Comparison of ENCODE assay signal across 8 mouse cellular contexts in the genomic region with DNA sequence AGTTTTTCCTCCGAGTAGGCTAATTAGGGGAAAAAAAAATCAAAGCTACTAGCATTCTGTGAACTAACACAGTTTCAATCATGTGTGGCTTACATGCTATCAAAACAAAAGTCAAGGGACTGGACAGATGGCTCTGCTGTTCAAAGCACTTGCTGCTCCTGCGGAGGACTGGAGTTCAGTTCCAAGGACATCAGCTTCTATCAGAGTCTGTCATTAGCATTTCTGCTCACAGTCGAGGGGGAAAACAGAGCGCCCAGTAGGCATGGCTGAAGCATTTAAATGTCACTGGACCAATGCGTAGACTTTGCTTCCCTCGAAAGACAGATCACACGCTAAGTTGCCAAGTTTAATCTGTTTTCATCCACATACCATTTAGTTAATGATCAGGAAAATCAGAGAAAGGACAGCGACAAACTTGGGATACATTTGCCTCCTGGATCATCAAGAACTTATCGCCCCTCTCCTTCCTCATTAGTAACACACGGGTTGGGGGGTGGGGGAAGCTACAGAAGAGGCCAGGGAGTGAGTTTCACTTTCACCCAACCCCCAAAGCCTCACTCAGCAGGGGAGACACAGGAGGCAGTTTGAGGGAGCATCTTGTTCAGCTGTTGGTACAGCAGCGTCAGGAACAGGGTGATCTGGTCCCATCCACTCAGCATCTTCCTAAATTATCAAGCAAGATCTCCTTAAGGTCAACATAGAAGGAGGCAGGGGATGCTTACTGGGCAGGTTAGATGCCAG.
DNase-seq lines count a peak whose midpoint lies in the region; ATAC-seq lines count a peak whose summit lies in the region.

No protein-coding gene starts in this region.

- no peaks in the 10 kb centered on the region for H3K36me3 ChIP-seq in heart, embryonic 15.5 days
- H3K36me3 ChIP-seq in megakaryocyte, embryonic 14.5 days (replicated peaks; ENCODE audit: low read length), result peaks cover 96% of the 10 kb centered on the region

- no peak for DNase-seq in heart, adult 18-20 months
- DNase-seq in thymus, postnatal 14 days, result peak; percentile 54
- DNase-seq in ovary, postnatal 10 days (ENCODE audit: low spot score), result no peak
- no peak for DNase-seq in ovary, postnatal 14 days (ENCODE audit: low spot score)

- H3K9me3 ChIP-seq in heart, embryonic 15.5 days (replicated peaks), result no peaks in the 10 kb centered on the region
- no peaks in the 10 kb centered on the region for H3K9me3 ChIP-seq in megakaryocyte, embryonic 14.5 days

- 0 out of 2 replicates have a peak, but pooled peaks have one; percentile 48 for ATAC-seq in heart, embryonic 15.5 days (replicated peaks; ENCODE audit: insufficient number of reproducible peaks, insufficient read depth, low FRiP score, low read depth)
- no peak for ATAC-seq in megakaryocyte, adult 5-6 weeks (ENCODE audit: poor library complexity, severe bottlenecking)
- 0 out of 2 replicates have a peak, but pooled peaks have one; percentile 21 for ATAC-seq in granulocyte monocyte progenitor cell, adult 5-6 weeks (replicated peaks; ENCODE audit: poor library complexity, severe bottlenecking)

- H3K4me1 ChIP-seq in heart, embryonic 15.5 days (replicated peaks), result peaks cover 52% of the 10 kb centered on the region
- H3K4me1 ChIP-seq in megakaryocyte, embryonic 14.5 days, result peaks cover 100% of the 10 kb centered on the region

- no peaks in the 10 kb centered on the region for H3K27me3 ChIP-seq in heart, embryonic 15.5 days
- H3K27me3 ChIP-seq in megakaryocyte, embryonic 14.5 days (replicated peaks), result no peaks in the 10 kb centered on the region

- peak overlapping the region; percentile 32; the same call in 1 of the 2 replicates for H3K9ac ChIP-seq in heart, embryonic 15.5 days

- peak overlapping the region; percentile 55 for H3K27ac ChIP-seq in heart, embryonic 15.5 days

- H3K4me2 ChIP-seq in heart, embryonic 15.5 days, result peak overlapping the region; percentile 27

- no peak overlapping the region for H3K4me3 ChIP-seq in heart, embryonic 15.5 days
- peak overlapping the region; percentile 78 for H3K4me3 ChIP-seq in megakaryocyte, embryonic 14.5 days (replicated peaks)

- 30% methylated on average over 11 of the region's 11 CpGs for WGBS in heart, embryonic 15.5 days
